Mouse (Mus musculus): ENCODE data around the gene H2-K1. TPM values are rescaled to one million over a fixed set of nuclear protein-coding genes. Genes with fewer than 3 reads are reported as not detected.
A peak's percentile ranks its signal among the peaks of the same experiment; 100 is the strongest.
"Not testable (repeated sequence)": the region's sequence is repeated elsewhere in the genome, so short reads cannot be mapped to it uniquely, and the experiment has no call there.

The H2-K1 gene
- total and polyA plus RNA-seq, 2 experiments from 2014 or later, result 21.6 to 26.2 TPM

- peak overlapping the region; percentile 56 for H3K4me3 ChIP-seq (ENCODE audit: low read length)
- peaks cover 11% of the 10 kb centered on the region for H3K4me1 ChIP-seq (ENCODE audit: insufficient read depth, low read length)
- H3K27ac ChIP-seq, result peak overlapping the region; percentile 86
- DNase-seq (ENCODE audit: low spot score) (no peak), ATAC-seq (no peak)
- WGBS, result 10% methylated on average over 10 of the region's 10 CpGs
- peak overlapping the region; percentile 82 for H3K4me2 ChIP-seq (ENCODE audit: low read depth, low read length)
- H3K27me3 ChIP-seq (ENCODE audit: insufficient read depth, low read length), result no peaks in the 10 kb centered on the region
- no peaks in the 10 kb centered on the region for H3K9me3 ChIP-seq (ENCODE audit: low read length)
- TF ChIP-seq CTCF (IDR thresholded peaks at IDR 0.05; ENCODE audit: low read depth), result no peak
- H3K9ac ChIP-seq (replicated peaks; ENCODE audit: low read length), result peak overlapping the region; percentile 76
- H3K36me3 ChIP-seq (ENCODE audit: insufficient read depth, low read length), result peaks cover 32% of the 10 kb centered on the region
These were observed 43.8 kb downstream of the H2-K1 start for GRCm38 (mm10) chr17:33956336-33956735.

GRCm38 (mm10) chr17:33955555-33956214 is 44.5 kb downstream of the H2-K1 start, which contains the start of the genes Vps52 and Rps18:
TSS of gene Vps52 (plus strand) at chr17:33955812.
TSS of gene Rps18 (minus strand) at chr17:33956001.
- peak within 1 kb of the TSS; percentile 90 for H3K27ac ChIP-seq
- peaks cover 32% of the 10 kb centered on the region for H3K36me3 ChIP-seq (ENCODE audit: insufficient read depth, low read length)
- under 1% methylated on average over 50 of the region's 50 CpGs for WGBS
- TF ChIP-seq CTCF (IDR thresholded peaks at IDR 0.05; ENCODE audit: low read depth), result peak; percentile 52
- no peaks in the 10 kb centered on the region for H3K27me3 ChIP-seq (ENCODE audit: insufficient read depth, low read length)
- peak within 1 kb of the TSS; percentile 56 for H3K4me3 ChIP-seq (ENCODE audit: low read length)
- H3K9ac ChIP-seq (replicated peaks; ENCODE audit: low read length), result peak within 1 kb of the TSS; percentile 77
- peak within 1 kb of the TSS; percentile 85 for H3K4me2 ChIP-seq (ENCODE audit: low read depth, low read length)
- ATAC-seq (peak; percentile 89), DNase-seq (ENCODE audit: low spot score) (peak; percentile 98)
- no peaks in the 10 kb centered on the region for H3K9me3 ChIP-seq (ENCODE audit: low read length)
- H3K4me1 ChIP-seq (ENCODE audit: insufficient read depth, low read length), result peaks cover 11% of the 10 kb centered on the region

- H3K9me3 ChIP-seq (ENCODE audit: low read length), result no peaks in the 10 kb centered on the region
- whole genome bisulfite sequencing, result under 1% methylated on average over 33 of the region's 33 CpGs
- peak overlapping the region; percentile 77 for H3K9ac ChIP-seq (replicated peaks; ENCODE audit: low read length)
- peaks cover 17% of the 10 kb centered on the region for H3K4me1 ChIP-seq (ENCODE audit: insufficient read depth, low read length)
- no peak for TF ChIP-seq CTCF (IDR thresholded peaks at IDR 0.05; ENCODE audit: low read depth)
- H3K27me3 ChIP-seq (ENCODE audit: insufficient read depth, low read length), result no peaks in the 10 kb centered on the region
- H3K27ac ChIP-seq, result peak overlapping the region; percentile 90
- H3K4me2 ChIP-seq (ENCODE audit: low read depth, low read length), result peak overlapping the region; percentile 85
- DNase-seq (ENCODE audit: low spot score), result no peak
- ATAC-seq, result peak; percentile 31; the same call in 1 of the 2 replicates
- peak overlapping the region; percentile 56 for H3K4me3 ChIP-seq (ENCODE audit: low read length)
- peaks cover 28% of the 10 kb centered on the region for H3K36me3 ChIP-seq (ENCODE audit: insufficient read depth, low read length)
These were observed 45.2 kb downstream of the H2-K1 start for GRCm38 (mm10) chr17:33954646-33955554.

- ATAC-seq (no peak), DNase-seq (ENCODE audit: low spot score) (no peak)
- peak overlapping the region; percentile 90; the same call in 1 of the 2 replicates for H3K27ac ChIP-seq
- WGBS, result 33% methylated on average over 5 of the region's 5 CpGs
- no peaks in the 10 kb centered on the region for H3K27me3 ChIP-seq (ENCODE audit: insufficient read depth, low read length)
- peak overlapping the region; percentile 56 for H3K4me3 ChIP-seq (ENCODE audit: low read length)
- peaks cover 19% of the 10 kb centered on the region for H3K36me3 ChIP-seq (ENCODE audit: insufficient read depth, low read length)
- no peaks in the 10 kb centered on the region for H3K9me3 ChIP-seq (ENCODE audit: low read length)
- peak overlapping the region; percentile 85 for H3K4me2 ChIP-seq (ENCODE audit: low read depth, low read length)
- no peak for TF ChIP-seq CTCF (IDR thresholded peaks at IDR 0.05; ENCODE audit: low read depth)
- peaks cover 20% of the 10 kb centered on the region for H3K4me1 ChIP-seq (ENCODE audit: insufficient read depth, low read length)
- H3K9ac ChIP-seq (replicated peaks; ENCODE audit: low read length), result peak overlapping the region; percentile 77; the same call in 1 of the 2 replicates
These were observed 46.1 kb downstream of the H2-K1 start for GRCm38 (mm10) chr17:33953961-33954565.

- no peak for TF ChIP-seq CTCF (IDR thresholded peaks at IDR 0.05; ENCODE audit: low read depth)
- H3K27me3 ChIP-seq (ENCODE audit: insufficient read depth, low read length), result no peaks in the 10 kb centered on the region
- H3K9me3 ChIP-seq (ENCODE audit: low read length), result no peaks in the 10 kb centered on the region
- no peak for ATAC-seq
- H3K9ac ChIP-seq (replicated peaks; ENCODE audit: low read length), result no peak overlapping the region
- peaks cover 12% of the 10 kb centered on the region for H3K36me3 ChIP-seq (ENCODE audit: insufficient read depth, low read length)
- no peak overlapping the region for H3K4me2 ChIP-seq (ENCODE audit: low read depth, low read length)
- H3K4me3 ChIP-seq (ENCODE audit: low read length), result no peak overlapping the region
- 90% methylated on average over 3 of the region's 3 CpGs for WGBS
- DNase-seq (ENCODE audit: low spot score), result no peak
- peaks cover 20% of the 10 kb centered on the region for H3K4me1 ChIP-seq (ENCODE audit: insufficient read depth, low read length)
- no peak overlapping the region for H3K27ac ChIP-seq
These were observed 46.8 kb downstream of the H2-K1 start for GRCm38 (mm10) chr17:33953310-33953709.

- 84% methylated on average over 4 of the region's 4 CpGs for WGBS
- ATAC-seq (no peak), DNase-seq (ENCODE audit: low spot score) (no peak)
- H3K9me3 ChIP-seq (ENCODE audit: low read length), result no peaks in the 10 kb centered on the region
- H3K36me3 ChIP-seq (ENCODE audit: insufficient read depth, low read length), result peaks cover 11% of the 10 kb centered on the region
- H3K9ac ChIP-seq (replicated peaks; ENCODE audit: low read length), result no peak overlapping the region
- no peak overlapping the region for H3K4me2 ChIP-seq (ENCODE audit: low read depth, low read length)
- H3K4me3 ChIP-seq (ENCODE audit: low read length), result no peak overlapping the region
- H3K27me3 ChIP-seq (ENCODE audit: insufficient read depth, low read length), result no peaks in the 10 kb centered on the region
- H3K4me1 ChIP-seq (ENCODE audit: insufficient read depth, low read length), result peaks cover 20% of the 10 kb centered on the region
- TF ChIP-seq CTCF (IDR thresholded peaks at IDR 0.05; ENCODE audit: low read depth), result no peak
- no peak overlapping the region for H3K27ac ChIP-seq
These were observed 47.3 kb downstream of the H2-K1 start for GRCm38 (mm10) chr17:33952879-33953278.

- H3K27me3 ChIP-seq (ENCODE audit: insufficient read depth, low read length); DNase-seq (ENCODE audit: low spot score); H3K27ac ChIP-seq; H3K9me3 ChIP-seq (ENCODE audit: low read length); ATAC-seq; H3K4me3 ChIP-seq (ENCODE audit: low read length); H3K9ac ChIP-seq (replicated peaks; ENCODE audit: low read length): not testable (repeated sequence)
- H3K4me1 ChIP-seq (ENCODE audit: insufficient read depth, low read length), result peaks cover 20% of the 10 kb centered on the region
- WGBS, result 77% methylated on average over 13 of the region's 13 CpGs
- peak overlapping the region; percentile 89 for H3K4me2 ChIP-seq (ENCODE audit: low read depth, low read length)
- peaks cover 11% of the 10 kb centered on the region for H3K36me3 ChIP-seq (ENCODE audit: insufficient read depth, low read length)
These were observed 48.1 kb downstream of the H2-K1 start for GRCm38 (mm10) chr17:33952015-33952414.

Measured in hindbrain, postnatal 0 days (tissue).